7 mouse cellular contexts compared by ENCODE assay signal in genomic region chr3:101376538-101377247, GRCm38 (mm10). TPM values are rescaled to one million over a fixed set of nuclear protein-coding genes. Genes with fewer than 3 reads are reported as not detected.
DNase-seq lines count a peak whose midpoint lies in the region; ATAC-seq lines count a peak whose summit lies in the region.

Igsf3 (plus strand) TSS chr3:101377083.

- peaks cover 45% of the 10 kb centered on the region for H3K4me1 ChIP-seq in limb, embryonic 12.5 days (replicated peaks)
- peaks cover 37% of the 10 kb centered on the region for H3K4me1 ChIP-seq in midbrain, embryonic 14.5 days (ENCODE audit: control insufficient read depth, insufficient read depth, low read length)

- H3K9me3 ChIP-seq in limb, embryonic 12.5 days, result no peaks in the 10 kb centered on the region
- H3K9me3 ChIP-seq in midbrain, embryonic 14.5 days (ENCODE audit: control insufficient read depth, low read length), result no peaks in the 10 kb centered on the region

- 4% methylated on average over 50 of the region's 56 CpGs for whole genome bisulfite sequencing in limb, embryonic 12.5 days
- 3% methylated on average over 56 of the region's 56 CpGs for WGBS in midbrain, embryonic 14.5 days

- H3K27ac ChIP-seq in limb, embryonic 12.5 days, result peak within 1 kb of the TSS; percentile 85
- peak within 1 kb of the TSS; percentile 87 for H3K27ac ChIP-seq in midbrain, embryonic 14.5 days (replicated peaks; ENCODE audit: low read depth, low read length)

- H3K27me3 ChIP-seq in limb, embryonic 12.5 days, result no peaks in the 10 kb centered on the region
- H3K27me3 ChIP-seq in midbrain, embryonic 14.5 days (ENCODE audit: control insufficient read depth, insufficient read depth, low read length), result no peaks in the 10 kb centered on the region

- DNase-seq in adrenal gland, postnatal 14 days, result peak; percentile 91
- DNase-seq in embryo, embryonic 11.5 days (ENCODE audit: low read depth, low spot score), result peak; percentile 80
- peak; percentile 83 to 88 for DNase-seq in heart, adult 18-20 months
- DNase-seq in kidney, adult 18-20 months, result peak; percentile 87
- peak; percentile 87 for DNase-seq in midbrain, embryonic 14.5 days
- DNase-seq in spleen, postnatal 10 days (ENCODE audit: low spot score in 2 of 2), result peak; percentile 73 to 86

- H3K4me3 ChIP-seq in limb, embryonic 12.5 days (replicated peaks), result peak within 1 kb of the TSS; percentile 86
- peak within 1 kb of the TSS; percentile 81 for H3K4me3 ChIP-seq in midbrain, embryonic 14.5 days (replicated peaks; ENCODE audit: low read depth, low read length)

- H3K4me2 ChIP-seq in limb, embryonic 12.5 days, result peak within 1 kb of the TSS; percentile 88
- peak within 1 kb of the TSS; percentile 68 for H3K4me2 ChIP-seq in midbrain, embryonic 14.5 days (ENCODE audit: low read length)

- H3K9ac ChIP-seq in limb, embryonic 12.5 days (replicated peaks), result peak within 1 kb of the TSS; percentile 92
- peak within 1 kb of the TSS; percentile 87 for H3K9ac ChIP-seq in midbrain, embryonic 14.5 days (replicated peaks; ENCODE audit: low read length)

- no peaks in the 10 kb centered on the region for H3K36me3 ChIP-seq in limb, embryonic 12.5 days
- H3K36me3 ChIP-seq in midbrain, embryonic 14.5 days (ENCODE audit: control insufficient read depth, insufficient read depth, low read length), result no peaks in the 10 kb centered on the region

- peak; percentile 64 for ATAC-seq in limb, embryonic 12.5 days (ENCODE audit: insufficient number of reproducible peaks, insufficient read depth, low FRiP score, low TSS enrichment, low read depth)
- peak; percentile 88 for ATAC-seq in midbrain, embryonic 14.5 days (ENCODE audit: low FRiP score, low TSS enrichment)

RNA-seq across cellular contexts. Expression of gene Igsf3, which starts in this region (rescaled TPM):
- 5.1 and 6.6 TPM in 2 replicates for total RNA-seq in adrenal gland, postnatal 14 days (2021)
- total RNA-seq in heart, adult 18-20 months (2021), result 10 to 100 TPM; 10.5 to 10.6 TPM
- 95.2 and 104 TPM in 2 replicates for polyA plus RNA-seq in limb, embryonic 12.5 days (2016; fragmentation: Nextera tagmentation; extraction: Ambion mirVana)
- 62.0 and 77.8 TPM in 2 replicates for polyA plus RNA-seq in midbrain, embryonic 14.5 days (2014; fragmentation: Nextera tagmentation; extraction: Ambion mirVana)

Comparison
In these comparisons a context has a peak if more than half of its experiments do, and no peak if none do; other contexts are left out.
1. Peak in every context shown above with its lines: DNase-seq, ATAC-seq, H3K4me3 ChIP-seq and H3K27ac ChIP-seq.